25 mouse cellular contexts compared by ENCODE assay signal in genomic region chr4:53320735-53321449, GRCm38 (mm10).
A peak's percentile ranks its signal among the peaks of the same experiment; 100 is the strongest.
DNase-seq lines count a peak whose midpoint lies in the region; ATAC-seq and TF ChIP-seq lines count a peak whose summit lies in the region.
"Had no signal": no experiment of that assay in that cellular context is flagged by ENCODE, and none has a peak within 500 bp of the region (broad histone marks: within the 10 kb centered on the region; RNA-seq: fewer than 3 reads in every experiment).

No protein-coding gene starts in this region.

- intact Hi-C loops in heart, postnatal 10 days (cut with DNase I), result no loop called here

- peak overlapping the region; percentile 30; the same call in 1 of the 2 replicates for H3K4me3 ChIP-seq in E14TG2a.4 (replicated peaks; ENCODE audit: low read length)
- no peak overlapping the region for H3K4me3 ChIP-seq in ES-Bruce4 (ENCODE audit: low read depth, low read length)
- no peak overlapping the region for H3K4me3 ChIP-seq in forebrain, embryonic 14.5 days (ENCODE audit: low read depth, low read length)
- no peak overlapping the region; the same call in 1 of the 2 replicates for H3K4me3 ChIP-seq in liver, embryonic 13.5 days (replicated peaks)
- H3K4me3 ChIP-seq in kidney, embryonic 16.5 days (ENCODE audit: low read length), result no peak overlapping the region
- H3K4me3 ChIP-seq: heart, embryonic 10.5 days; hindbrain, embryonic 15.5 days; intestine, embryonic 15.5 days; kidney, embryonic 15.5 days; limb, embryonic 15.5 days; midbrain, embryonic 15.5 days; myocyte had no signal

- no peak for TF ChIP-seq EP300 in ES-Bruce4 (IDR thresholded peaks at IDR 0.05; ENCODE audit: insufficient read depth, low read depth, low read length)

- no peak for TF ChIP-seq POLR2A in ES-Bruce4 (IDR thresholded peaks at IDR 0.05; ENCODE audit: insufficient read depth, low read length)

- H3K9ac ChIP-seq in ES-Bruce4 (ENCODE audit: low read depth, poor library complexity, severe bottlenecking), result no peak overlapping the region
- H3K9ac ChIP-seq in forebrain, embryonic 14.5 days (ENCODE audit: low read length), result no peak overlapping the region
- H3K9ac ChIP-seq in liver, embryonic 13.5 days, result peak overlapping the region; percentile 29; the same call in 1 of the 2 replicates
- no peak overlapping the region for H3K9ac ChIP-seq in kidney, embryonic 16.5 days (replicated peaks; ENCODE audit: low read length)
- H3K9ac ChIP-seq: hindbrain, embryonic 15.5 days; intestine, embryonic 15.5 days; kidney, embryonic 15.5 days; limb, embryonic 15.5 days; midbrain, embryonic 15.5 days had no signal

- no peak overlapping the region for H3K4me2 ChIP-seq in forebrain, embryonic 14.5 days (ENCODE audit: low read length)
- peak overlapping the region; percentile 47 for H3K4me2 ChIP-seq in liver, embryonic 13.5 days
- no peak overlapping the region for H3K4me2 ChIP-seq in kidney, embryonic 16.5 days (replicated peaks; ENCODE audit: low read depth, low read length)
- H3K4me2 ChIP-seq: hindbrain, embryonic 15.5 days; intestine, embryonic 15.5 days; kidney, embryonic 15.5 days; limb, embryonic 15.5 days; midbrain, embryonic 15.5 days had no signal

- H3K27ac ChIP-seq in ES-Bruce4 (ENCODE audit: insufficient read depth, low read length), result peak overlapping the region; percentile 54
- H3K27ac ChIP-seq in forebrain, embryonic 14.5 days (ENCODE audit: low read depth, low read length), result no peak overlapping the region
- H3K27ac ChIP-seq in liver, embryonic 13.5 days, result peak overlapping the region; percentile 23; the same call in 1 of the 2 replicates
- no peak overlapping the region for H3K27ac ChIP-seq in kidney, embryonic 16.5 days (ENCODE audit: low read length)
- H3K27ac ChIP-seq: heart, embryonic 10.5 days; hindbrain, embryonic 15.5 days; intestine, embryonic 15.5 days; kidney, embryonic 15.5 days; limb, embryonic 15.5 days; midbrain, embryonic 15.5 days had no signal

- no peaks in the 10 kb centered on the region for H3K27me3 ChIP-seq in E14TG2a.4 (ENCODE audit: insufficient read depth, low read length)
- H3K27me3 ChIP-seq in ES-Bruce4 (ENCODE audit: control insufficient read depth, insufficient read depth, low read length, poor library complexity, severe bottlenecking), result no peaks in the 10 kb centered on the region
- H3K27me3 ChIP-seq in forebrain, embryonic 14.5 days (replicated peaks; ENCODE audit: control insufficient read depth, insufficient read depth, low read length), result no peaks in the 10 kb centered on the region
- H3K27me3 ChIP-seq in liver, embryonic 13.5 days, result no peaks in the 10 kb centered on the region
- H3K27me3 ChIP-seq in kidney, embryonic 16.5 days (ENCODE audit: insufficient read depth, low read length), result no peaks in the 10 kb centered on the region
- H3K27me3 ChIP-seq: hindbrain, embryonic 15.5 days; intestine, embryonic 15.5 days; kidney, embryonic 15.5 days; limb, embryonic 15.5 days; midbrain, embryonic 15.5 days; Patski had no signal

- peaks cover 66% of the 10 kb centered on the region for H3K4me1 ChIP-seq in E14TG2a.4 (replicated peaks; ENCODE audit: low read depth, low read length)
- peaks cover 6% of the 10 kb centered on the region for H3K4me1 ChIP-seq in ES-Bruce4 (ENCODE audit: control insufficient read depth, insufficient read depth, low read length)
- H3K4me1 ChIP-seq in forebrain, embryonic 14.5 days (ENCODE audit: control insufficient read depth, insufficient read depth, low read length), result peaks cover 13% of the 10 kb centered on the region; the same call in 1 of the 2 replicates
- peaks cover 33% of the 10 kb centered on the region for H3K4me1 ChIP-seq in liver, embryonic 13.5 days (replicated peaks)
- peaks cover 2% of the 10 kb centered on the region; the same call in 1 of the 2 replicates for H3K4me1 ChIP-seq in kidney, embryonic 16.5 days (ENCODE audit: insufficient read depth, low read length)
- H3K4me1 ChIP-seq: heart, embryonic 10.5 days had no signal

- ATAC-seq in forebrain, embryonic 14.5 days, result peak; percentile 63
- ATAC-seq in liver, embryonic 13.5 days (ENCODE audit: low read depth), result peak; percentile 86
- ATAC-seq in activated CD4-positive, CD25-positive, alpha-beta regulatory T cell, adult 4 months, result no peak
- no peak for ATAC-seq in kidney, embryonic 16.5 days (ENCODE audit: low FRiP score, low TSS enrichment)
- ATAC-seq: intestine, embryonic 15.5 days; lung, postnatal 0 days; midbrain, embryonic 15.5 days; Patski had no signal

- H3K36me3 ChIP-seq in E14TG2a.4 (ENCODE audit: insufficient read depth, low read length), result peaks cover 20% of the 10 kb centered on the region
- H3K36me3 ChIP-seq in ES-Bruce4 (ENCODE audit: control insufficient read depth, insufficient read depth, low read length, poor library complexity, severe bottlenecking), result no peaks in the 10 kb centered on the region
- H3K36me3 ChIP-seq in forebrain, embryonic 14.5 days (ENCODE audit: control insufficient read depth, insufficient read depth, low read length), result no peaks in the 10 kb centered on the region
- H3K36me3 ChIP-seq in liver, embryonic 13.5 days, result no peaks in the 10 kb centered on the region
- no peaks in the 10 kb centered on the region for H3K36me3 ChIP-seq in kidney, embryonic 16.5 days (ENCODE audit: insufficient read depth, low read length)
- H3K36me3 ChIP-seq: heart, embryonic 10.5 days; hindbrain, embryonic 15.5 days; intestine, embryonic 15.5 days; kidney, embryonic 15.5 days; limb, embryonic 15.5 days; midbrain, embryonic 15.5 days had no signal

- TF ChIP-seq CTCF in E14TG2a.4 (conservative IDR thresholded peaks at IDR 0.05; ENCODE audit: low read length) (no peak), ES-Bruce4 (IDR thresholded peaks at IDR 0.05; ENCODE audit: low read depth, low read length) (no peak)

- H3K9me3 ChIP-seq in E14TG2a.4 (ENCODE audit: low read length), result no peaks in the 10 kb centered on the region
- H3K9me3 ChIP-seq in ES-Bruce4 (replicated peaks; ENCODE audit: control insufficient read depth, insufficient read depth, low read length, poor library complexity, severe bottlenecking), result no peaks in the 10 kb centered on the region
- H3K9me3 ChIP-seq in forebrain, embryonic 14.5 days (replicated peaks; ENCODE audit: control insufficient read depth, low read length), result no peaks in the 10 kb centered on the region
- no peaks in the 10 kb centered on the region for H3K9me3 ChIP-seq in liver, embryonic 13.5 days (replicated peaks)
- H3K9me3 ChIP-seq in kidney, embryonic 16.5 days (ENCODE audit: low read length), result no peaks in the 10 kb centered on the region
- H3K9me3 ChIP-seq: heart, embryonic 10.5 days; hindbrain, embryonic 15.5 days; intestine, embryonic 15.5 days; kidney, embryonic 15.5 days; limb, embryonic 15.5 days; midbrain, embryonic 15.5 days had no signal

- WGBS in forebrain, embryonic 14.5 days, result 63% methylated on average over 6 of the region's 6 CpGs
- WGBS in liver, embryonic 13.5 days (ENCODE audit: insufficient replicate concordance), result 38% methylated on average over 6 of the region's 6 CpGs
- WGBS in kidney, embryonic 16.5 days, result 83% methylated on average over 6 of the region's 6 CpGs

- DNase-seq in forebrain, embryonic 14.5 days (ENCODE audit: low spot score), result peak; percentile 60
- peak; percentile 6 for DNase-seq in liver, embryonic 13.5 days
- no peak for DNase-seq in cerebellum, adult 11 months
- no peak for DNase-seq in heart, postnatal 10 days
- DNase-seq: adrenal gland, postnatal 14 days; cerebellum, adult 2 months; cerebellum, postnatal 36 days; gastrocnemius, postnatal 25 days; heart, postnatal 14 days; spleen, adult 18-20 months; thymus, adult 18-20 months; thymus, postnatal 4 days had no signal

Comparison
In these comparisons a context has a peak if more than half of its experiments do, and no peak if none do; other contexts are left out.
1. H3K27ac ChIP-seq: peak in ES-Bruce4 (single experiment) and liver, embryonic 13.5 days (single experiment); none in forebrain, embryonic 14.5 days (single experiment) and kidney, embryonic 16.5 days (single experiment).
2. ATAC-seq: peak in forebrain, embryonic 14.5 days (single experiment) and liver, embryonic 13.5 days (single experiment); none in activated CD4-positive, CD25-positive, alpha-beta regulatory T cell, adult 4 months (single experiment) and kidney, embryonic 16.5 days (single experiment).
3. DNase-seq: peak in forebrain, embryonic 14.5 days (single experiment) and liver, embryonic 13.5 days (single experiment); none in cerebellum, adult 11 months (single experiment) and heart, postnatal 10 days (0 of 2).